Comparison of ENCODE assay signal across 18 mouse cellular contexts in the genomic region with DNA sequence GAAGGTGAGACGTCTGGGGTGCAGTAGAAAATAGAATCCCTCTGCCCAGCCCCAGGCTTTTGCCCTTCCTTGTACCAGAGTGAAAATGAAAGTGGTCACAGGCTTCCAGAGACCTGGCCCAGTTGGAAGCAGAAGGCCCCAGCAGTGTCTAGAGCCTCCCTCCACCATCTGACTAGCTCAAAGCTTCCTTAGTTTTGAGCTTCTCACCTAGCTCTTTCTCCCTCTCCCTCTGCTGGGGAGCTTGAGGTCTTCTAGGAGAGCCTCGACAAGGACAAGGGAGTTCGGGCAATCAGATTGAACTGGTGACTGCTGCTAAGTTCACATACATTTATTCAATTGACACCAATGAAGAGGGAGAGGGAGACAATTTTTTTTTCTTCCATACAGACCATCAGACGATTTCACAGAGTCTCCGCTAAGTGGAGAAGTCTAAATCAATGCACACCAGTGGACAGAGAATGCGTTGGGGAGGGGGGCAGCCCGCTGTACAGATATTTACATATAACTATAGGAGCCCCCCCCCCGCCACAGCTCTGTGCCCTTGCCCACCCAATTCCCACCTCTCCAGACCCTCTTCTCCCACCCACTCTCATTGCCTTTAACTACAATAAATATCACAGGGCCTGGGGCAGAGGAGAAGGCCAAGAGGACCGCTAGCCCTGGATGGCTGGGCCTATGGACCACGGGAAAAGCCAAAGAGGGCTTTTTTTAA. TPM values are rescaled to one million over a fixed set of nuclear protein-coding genes. Genes with fewer than 3 reads are reported as not detected.
A peak's percentile ranks its signal among the peaks of the same experiment; 100 is the strongest.
DNase-seq lines count a peak whose midpoint lies in the region; ATAC-seq lines count a peak whose summit lies in the region.
"Had no signal": no experiment of that assay in that cellular context is flagged by ENCODE, and none has a peak within 500 bp of the region (broad histone marks: within the 10 kb centered on the region; RNA-seq: fewer than 3 reads in every experiment).

No protein-coding gene starts in this region.

- H3K4me1 ChIP-seq in hindbrain, embryonic 11.5 days (replicated peaks; ENCODE audit: control insufficient read depth, insufficient read depth, low read length): peaks cover 5% of the 10 kb centered on the region
- H3K4me1 ChIP-seq in hindbrain, embryonic 16.5 days (ENCODE audit: control insufficient read depth, insufficient read depth, low read depth, low read length): peaks cover 15% of the 10 kb centered on the region
- H3K4me1 ChIP-seq in neural tube, embryonic 15.5 days: peaks cover 22% of the 10 kb centered on the region
- H3K4me1 ChIP-seq in limb, embryonic 10.5 days: peaks cover 43% of the 10 kb centered on the region

- H3K27me3 ChIP-seq in hindbrain, embryonic 11.5 days (ENCODE audit: control insufficient read depth, insufficient read depth, low read length): peaks cover 93% of the 10 kb centered on the region
- H3K27me3 ChIP-seq in hindbrain, embryonic 16.5 days (replicated peaks; ENCODE audit: control insufficient read depth, insufficient read depth, low read length): peaks cover 59% of the 10 kb centered on the region
- peaks cover 88% of the 10 kb centered on the region for H3K27me3 ChIP-seq in neural tube, embryonic 15.5 days (replicated peaks)
- peaks cover 100% of the 10 kb centered on the region for H3K27me3 ChIP-seq in limb, embryonic 10.5 days (ENCODE audit: low read depth, poor library complexity, severe bottlenecking)

- H3K27ac ChIP-seq in hindbrain, embryonic 11.5 days (ENCODE audit: low read depth, low read length): no peak overlapping the region
- H3K27ac ChIP-seq in hindbrain, embryonic 16.5 days (ENCODE audit: low read depth, low read length): no peak overlapping the region
- no peak overlapping the region for H3K27ac ChIP-seq in neural tube, embryonic 15.5 days (replicated peaks)
- no peak overlapping the region for H3K27ac ChIP-seq in limb, embryonic 10.5 days
- H3K27ac ChIP-seq: liver, embryonic 14.5 days had no signal

- ATAC-seq in hindbrain, embryonic 11.5 days (ENCODE audit: low FRiP score): no peak
- ATAC-seq in hindbrain, embryonic 16.5 days: no peak
- ATAC-seq in neural tube, embryonic 15.5 days (ENCODE audit: low FRiP score): no peak
- ATAC-seq in CD4-positive, CD25-positive, alpha-beta regulatory T cell, adult 4 months: no peak

- peak; percentile 51 for DNase-seq in hindbrain, embryonic 11.5 days (ENCODE audit: low spot score)
- peak; percentile 33 for DNase-seq in neural tube, embryonic 10.5 days (ENCODE audit: extremely low spot score, low spot score)
- no peak for DNase-seq in limb, embryonic 10.5 days (ENCODE audit: low spot score)
- DNase-seq in left cerebral cortex, adult 18-20 months (ENCODE audit: low spot score in 2 of 2): no peak
- DNase-seq in spleen, postnatal 14 days (ENCODE audit: low spot score in 2 of 2): no peak
- DNase-seq: cerebellum, adult 8-10 months; kidney, postnatal 36 days; lung, postnatal 36 days; retina, postnatal 1 day had no signal

- no peak overlapping the region for H3K9ac ChIP-seq in hindbrain, embryonic 11.5 days (ENCODE audit: low read depth, low read length)
- no peak overlapping the region for H3K9ac ChIP-seq in hindbrain, embryonic 16.5 days (ENCODE audit: low read depth, low read length)
- no peak overlapping the region for H3K9ac ChIP-seq in neural tube, embryonic 15.5 days (replicated peaks)
- H3K9ac ChIP-seq: liver, embryonic 14.5 days had no signal

- no peak overlapping the region for H3K4me2 ChIP-seq in hindbrain, embryonic 11.5 days (replicated peaks; ENCODE audit: low read depth, low read length)
- H3K4me2 ChIP-seq in hindbrain, embryonic 16.5 days (ENCODE audit: low read length): no peak overlapping the region
- H3K4me2 ChIP-seq in neural tube, embryonic 15.5 days: no peak overlapping the region

- WGBS in hindbrain, embryonic 11.5 days: 5% methylated on average over 10 of the region's 10 CpGs
- 16% methylated on average over 10 of the region's 10 CpGs for WGBS in hindbrain, embryonic 16.5 days
- whole genome bisulfite sequencing in neural tube, embryonic 15.5 days: 11% methylated on average over 10 of the region's 10 CpGs
- 5% methylated on average over 10 of the region's 10 CpGs for WGBS in limb, embryonic 10.5 days

- no peaks in the 10 kb centered on the region for H3K36me3 ChIP-seq in hindbrain, embryonic 11.5 days (ENCODE audit: control insufficient read depth, insufficient read depth, low read length)
- no peaks in the 10 kb centered on the region for H3K36me3 ChIP-seq in hindbrain, embryonic 16.5 days (ENCODE audit: control insufficient read depth, insufficient read depth, low read length)
- no peaks in the 10 kb centered on the region for H3K36me3 ChIP-seq in neural tube, embryonic 15.5 days
- H3K36me3 ChIP-seq in limb, embryonic 10.5 days: no peaks in the 10 kb centered on the region

- no peak overlapping the region for H3K4me3 ChIP-seq in hindbrain, embryonic 11.5 days (ENCODE audit: low read depth, low read length)
- H3K4me3 ChIP-seq in hindbrain, embryonic 16.5 days (ENCODE audit: low read length): no peak overlapping the region
- no peak overlapping the region for H3K4me3 ChIP-seq in neural tube, embryonic 15.5 days (replicated peaks)
- peak overlapping the region; percentile 57 for H3K4me3 ChIP-seq in limb, embryonic 10.5 days

- no peaks in the 10 kb centered on the region for H3K9me3 ChIP-seq in hindbrain, embryonic 11.5 days (ENCODE audit: control insufficient read depth, low read length)
- peaks cover 2% of the 10 kb centered on the region; the same call in 1 of the 2 replicates for H3K9me3 ChIP-seq in hindbrain, embryonic 16.5 days (ENCODE audit: control insufficient read depth, low read length)
- H3K9me3 ChIP-seq in neural tube, embryonic 15.5 days (replicated peaks): no peaks in the 10 kb centered on the region
- no peaks in the 10 kb centered on the region for H3K9me3 ChIP-seq in limb, embryonic 10.5 days (replicated peaks)

RNA-seq across cellular contexts. Expression of a gene that starts 2.5 kb away (rescaled TPM):
- polyA plus RNA-seq in hindbrain, embryonic 11.5 days (2014; fragmentation: Nextera tagmentation; extraction: Ambion mirVana): 0.74 and 0.93 TPM in 2 replicates
- 0.05 and 0.07 TPM in 2 replicates for polyA plus RNA-seq in hindbrain, embryonic 16.5 days (2015; fragmentation: Nextera tagmentation; extraction: Ambion mirVana)
- 0.28 and 0.36 TPM in 2 replicates for polyA plus RNA-seq in neural tube, embryonic 15.5 days (2015; fragmentation: Nextera tagmentation; extraction: Ambion mirVana)
- 0.81 and 1.1 TPM in 2 replicates for polyA plus RNA-seq in limb, embryonic 10.5 days (2016; fragmentation: Nextera tagmentation; extraction: Ambion mirVana)
- under 1 TPM; 0.58 to 0.91 TPM for total RNA-seq in left cerebral cortex, adult 18-20 months (2021)
- under 1 TPM in 1 of 2 experiments, not detected in 1; 0.16 TPM for polyA plus RNA-seq in CD4-positive, CD25-positive, alpha-beta regulatory T cell, adult 4 months (2017; shearing (Covaris generic))
- polyA plus RNA-seq: heart, embryonic 16.5 days had no signal

RNA-seq across cellular contexts. Expression of a gene that starts 19.7 kb away (rescaled TPM):
- not detected in 2 replicates for polyA plus RNA-seq in hindbrain, embryonic 11.5 days (2014; fragmentation: Nextera tagmentation; extraction: Ambion mirVana)
- not detected in 2 replicates for polyA plus RNA-seq in hindbrain, embryonic 16.5 days (2015; fragmentation: Nextera tagmentation; extraction: Ambion mirVana)
- not detected in 2 replicates for polyA plus RNA-seq in neural tube, embryonic 15.5 days (2015; fragmentation: Nextera tagmentation; extraction: Ambion mirVana)
- not detected in 2 replicates for polyA plus RNA-seq in limb, embryonic 10.5 days (2016; fragmentation: Nextera tagmentation; extraction: Ambion mirVana)
- not detected for total RNA-seq in left cerebral cortex, adult 18-20 months (2021)
- polyA plus RNA-seq in CD4-positive, CD25-positive, alpha-beta regulatory T cell, adult 4 months (2017; shearing (Covaris generic)): not detected
- total RNA-seq: layer of hippocampus, postnatal 25 days had no signal
- polyA plus RNA-seq: gonadal fat pad, adult 2 months; heart, embryonic 16.5 days; liver, embryonic 14.5 days; spleen, adult 2 months; urinary bladder, adult 2 months had no signal

Comparison
In these comparisons a context has a peak if more than half of its experiments do, and no peak if none do; other contexts are left out.
1. DNase-seq: peak in hindbrain, embryonic 11.5 days (single experiment) and neural tube, embryonic 10.5 days (single experiment); none in limb, embryonic 10.5 days (single experiment), left cerebral cortex, adult 18-20 months (0 of 2) and spleen, postnatal 14 days (0 of 2).